Mouse (Mus musculus) embryonic facial prominence, embryonic 14.5 days (tissue): ENCODE data around the gene Nfasc. TPM values are rescaled to one million over a fixed set of nuclear protein-coding genes. Genes with fewer than 3 reads are reported as not detected.

Experiments used
- ATAC-seq: fragments of 200-750 bp; cut with Nextera tagmentation; 2 replicates; pipeline ENCODE4 v1.8.0; 2017; ENCODE audit warnings: low read depth, moderate number of reproducible peaks, moderate TSS enrichment
- DNase-seq: peaks from one replicate; pipeline ENCODE4 v3.0.0-alpha.2; 2015; ENCODE audit warnings: low spot score
- H3K27ac ChIP-seq: fragments of 300-500 bp; sonication (generic); replicated peaks from 2 replicates; pipeline ENCODE4 v1.5.1; 2014; ENCODE audit warnings: low read depth, mild to moderate bottlenecking, low read length, moderate library complexity
- H3K27me3 ChIP-seq: fragments of 300-500 bp; sonication (generic); replicated peaks from 2 replicates; pipeline ENCODE4 v1.6.1; 2014; ENCODE audit warnings: low read length; ENCODE audit not compliant: control insufficient read depth, insufficient read depth
- H3K36me3 ChIP-seq: fragments of 300-500 bp; sonication (generic); 2 replicates; pipeline ENCODE4 v1.6.1; 2014; ENCODE audit warnings: low read length, mixed read lengths; ENCODE audit not compliant: control insufficient read depth, insufficient read depth
- H3K4me1 ChIP-seq: fragments of 300-500 bp; sonication (generic); 2 replicates; pipeline ENCODE4 v1.6.1; 2014; ENCODE audit warnings: antibody characterized with exemption, low read length; ENCODE audit not compliant: control insufficient read depth, insufficient read depth
- H3K4me2 ChIP-seq: fragments of 300-500 bp; sonication (generic); 2 replicates; pipeline ENCODE4 v1.6.1; 2014; ENCODE audit warnings: low read depth, mild to moderate bottlenecking, low read length, moderate library complexity, mixed read lengths
- H3K4me3 ChIP-seq: fragments of 300-500 bp; sonication (generic); 2 replicates; pipeline ENCODE4 v1.5.1; 2014; ENCODE audit warnings: low read depth, mild to moderate bottlenecking, low read length
- H3K9ac ChIP-seq: fragments of 300-500 bp; sonication (generic); 2 replicates; pipeline ENCODE4 v1.6.1; 2014; ENCODE audit warnings: low read depth, mild to moderate bottlenecking, low read length, moderate library complexity, mixed read lengths
- H3K9me3 ChIP-seq: fragments of 300-500 bp; sonication (generic); 2 replicates; pipeline ENCODE4 v1.6.1; 2016; ENCODE audit warnings: low read length; ENCODE audit not compliant: control insufficient read depth
- WGBS: fragments of 180-500 bp; shearing (Covaris S2); extraction: QIAGEN DNeasy Blood & Tissue Kit; methylation state at CpG from one replicate; pipeline ENCODE4 v1.1.7; 2014; 5-methylcytosine and 5-hydroxymethylcytosine counted together
- polyA plus RNA-seq: library from polyadenylated mRNA; unstranded; fragments of >200 nt; fragmentation: Nextera tagmentation; extraction: Ambion mirVana; gene quantifications from 2 replicates; pipeline ENCODE4 v1.2.1, GENCODE M21; 2014

Nfasc gene
- polyA plus RNA-seq, 1 experiment from 2014 or later, result 2.4 TPM

GRCm38 (mm10) chr1:132567336-132568125, 174.1 kb downstream of the Nfasc start:
- H3K4me1 ChIP-seq, result no peaks in the 10 kb centered on the region
- ATAC-seq (no peak), DNase-seq (no peak)
- H3K9me3 ChIP-seq, result no peaks in the 10 kb centered on the region
- no peak overlapping the region for H3K4me2 ChIP-seq
- no peaks in the 10 kb centered on the region for H3K27me3 ChIP-seq
- no peak overlapping the region for H3K4me3 ChIP-seq
- H3K36me3 ChIP-seq, result no peaks in the 10 kb centered on the region
- no peak overlapping the region for H3K27ac ChIP-seq
- H3K9ac ChIP-seq, result no peak overlapping the region
- WGBS, result 74% methylated on average over 11 of the region's 11 CpGs

- Histone ChIP-seq H3K4me1 (peaks cover 4% of the 10 kb centered on the region; the same call in 1 of the 2 replicates), H3K36me3 (no peaks in the 10 kb centered on the region), H3K27ac (no peak overlapping the region), H3K4me3 (no peak overlapping the region), H3K27me3 (no peaks in the 10 kb centered on the region), H3K9me3 (no peaks in the 10 kb centered on the region), H3K9ac (no peak overlapping the region), H3K4me2 (no peak overlapping the region)
- DNase-seq, result no peak
- ATAC-seq, result no peak
- 71% methylated on average over 7 of the region's 7 CpGs for WGBS
Observed at GRCm38 (mm10) chr1:132565766-132566165, 175.8 kb downstream of the Nfasc start.

GRCm38 (mm10) chr1:132564946-132565345, 176.7 kb downstream of the Nfasc start:
- Histone ChIP-seq H3K4me1 (peaks cover 4% of the 10 kb centered on the region; the same call in 1 of the 2 replicates), H3K9me3 (no peaks in the 10 kb centered on the region), H3K4me2 (no peak overlapping the region), H3K36me3 (no peaks in the 10 kb centered on the region), H3K9ac (no peak overlapping the region), H3K27ac (no peak overlapping the region), H3K4me3 (no peak overlapping the region), H3K27me3 (no peaks in the 10 kb centered on the region)
- no peak for ATAC-seq
- WGBS, result 41% methylated on average over 6 of the region's 6 CpGs
- no peak for DNase-seq

GRCm38 (mm10) chr1:132562337-132562795, 179.2 kb downstream of the Nfasc start:
- Histone ChIP-seq H3K9me3 (no peaks in the 10 kb centered on the region), H3K9ac (no peak overlapping the region), H3K4me1 (peaks cover 13% of the 10 kb centered on the region), H3K27ac (no peak overlapping the region), H3K4me3 (no peak overlapping the region), H3K36me3 (no peaks in the 10 kb centered on the region), H3K4me2 (no peak overlapping the region), H3K27me3 (no peaks in the 10 kb centered on the region)
- no peak for ATAC-seq
- WGBS, result 28% methylated on average over 10 of the region's 10 CpGs
- DNase-seq, result no peak

- WGBS, result 60% methylated on average over 8 of the region's 8 CpGs
- 0 out of 2 replicates have a peak, but pooled peaks have one; percentile 6 for ATAC-seq
- no peaks in the 10 kb centered on the region for H3K36me3 ChIP-seq
- H3K9ac ChIP-seq, result no peak overlapping the region
- H3K9me3 ChIP-seq, result no peaks in the 10 kb centered on the region
- no peaks in the 10 kb centered on the region for H3K27me3 ChIP-seq
- peaks cover 13% of the 10 kb centered on the region for H3K4me1 ChIP-seq
- no peak overlapping the region for H3K4me3 ChIP-seq
- DNase-seq, result peak; percentile 54
- H3K4me2 ChIP-seq, result no peak overlapping the region
- H3K27ac ChIP-seq, result no peak overlapping the region
Observed at GRCm38 (mm10) chr1:132560907-132561700, 180.5 kb downstream of the Nfasc start.

- DNase-seq, result no peak
Observed at GRCm38 (mm10) chr1:132559045-132559444, 182.6 kb downstream of the Nfasc start.

GRCm38 (mm10) chr1:132557901-132558631, 183.5 kb downstream of the Nfasc start:
- Histone ChIP-seq H3K9me3 (no peaks in the 10 kb centered on the region), H3K36me3 (no peaks in the 10 kb centered on the region), H3K27me3 (no peaks in the 10 kb centered on the region), H3K9ac (0 out of 2 replicates have a peak overlapping the region, but pooled peaks have one; percentile 16), H3K4me2 (no peak overlapping the region), H3K4me3 (no peak overlapping the region), H3K4me1 (peaks cover 13% of the 10 kb centered on the region), H3K27ac (no peak overlapping the region)
- ATAC-seq (peak; percentile 78), DNase-seq (peak; percentile 70)
- 14% methylated on average over 9 of the region's 9 CpGs for WGBS

More at GRCm38 (mm10) chr1:132559045-132559444, 182.6 kb downstream of the Nfasc start:
- H3K27me3 ChIP-seq, result no peaks in the 10 kb centered on the region
- no peak for ATAC-seq
- H3K9ac ChIP-seq, result no peak overlapping the region
- H3K4me2 ChIP-seq, result no peak overlapping the region
- H3K27ac ChIP-seq, result no peak overlapping the region
- peaks cover 13% of the 10 kb centered on the region for H3K4me1 ChIP-seq
- H3K9me3 ChIP-seq, result no peaks in the 10 kb centered on the region
- H3K36me3 ChIP-seq, result no peaks in the 10 kb centered on the region
- no peak overlapping the region for H3K4me3 ChIP-seq
- 18% methylated on average over 6 of the region's 6 CpGs for WGBS

GRCm38 (mm10) chr1:132543789-132544188, 197.8 kb downstream of the Nfasc start:
- 67% methylated on average over 8 of the region's 8 CpGs for WGBS
- H3K27me3 ChIP-seq, result peaks cover 54% of the 10 kb centered on the region
- no peak for DNase-seq

More at GRCm38 (mm10) chr1:132543789-132544188, 197.8 kb downstream of the Nfasc start:
- no peaks in the 10 kb centered on the region for H3K36me3 ChIP-seq
- peaks cover 11% of the 10 kb centered on the region; the same call in 1 of the 2 replicates for H3K4me1 ChIP-seq
- no peak overlapping the region for H3K9ac ChIP-seq
- H3K4me3 ChIP-seq, result no peak overlapping the region
- no peak overlapping the region for H3K27ac ChIP-seq
- ATAC-seq, result no peak
- no peaks in the 10 kb centered on the region for H3K9me3 ChIP-seq
- no peak overlapping the region for H3K4me2 ChIP-seq
